Mouse (Mus musculus): Measurements from ENCODE around the gene Sppl3. TPM values are rescaled to one million over a fixed set of nuclear protein-coding genes. Genes with fewer than 3 reads are reported as not detected.
A peak's percentile ranks its signal among the peaks of the same experiment; 100 is the strongest.

The Sppl3 gene
- polyA plus RNA-seq, 1 experiment = 57.0 TPM

GRCm38 (mm10) chr5:115009961-115010360 lies 976 bp upstream of the Sppl3 start:
- DNase-seq = no peak

GRCm38 (mm10) chr5:115011217-115011518 lies 231 bp downstream of the Sppl3 start:
- H3K36me3 ChIP-seq (ENCODE audit: control insufficient read depth, insufficient read depth, low read length) = no peaks in the 10 kb centered on the region
- peak overlapping the region; percentile 72 for H3K4me3 ChIP-seq (ENCODE audit: insufficient read depth, low read depth, low read length)
- DNase-seq = no peak
- H3K27me3 ChIP-seq (replicated peaks; ENCODE audit: control insufficient read depth, insufficient read depth, low read length) = no peaks in the 10 kb centered on the region
- no peak for TF ChIP-seq CTCF (conservative IDR thresholded peaks at IDR 0.05; ENCODE audit: insufficient read depth, insufficient read length, low read depth, low read length)
- TF ChIP-seq POLR2A (IDR thresholded peaks at IDR 0.05; ENCODE audit: low read depth, low read length) = no peak
- H3K4me1 ChIP-seq (ENCODE audit: control insufficient read depth, insufficient read depth, low read length) = peaks cover 18% of the 10 kb centered on the region
- H3K27ac ChIP-seq (ENCODE audit: insufficient read depth, low read depth, low read length) = peak overlapping the region; percentile 2; the same call in 1 of the 2 replicates
- 6% methylated on average over 39 of the region's 57 CpGs for WGBS

More at GRCm38 (mm10) chr5:115009961-115010360, 976 bp upstream of the Sppl3 start:
- H3K27me3 ChIP-seq (replicated peaks; ENCODE audit: control insufficient read depth, insufficient read depth, low read length) = no peaks in the 10 kb centered on the region
- 57% methylated on average over 3 of the region's 3 CpGs for WGBS
- no peak overlapping the region for H3K27ac ChIP-seq (ENCODE audit: insufficient read depth, low read depth, low read length)
- no peak overlapping the region for H3K4me3 ChIP-seq (ENCODE audit: insufficient read depth, low read depth, low read length)
- H3K36me3 ChIP-seq (ENCODE audit: control insufficient read depth, insufficient read depth, low read length) = no peaks in the 10 kb centered on the region
- TF ChIP-seq CTCF (conservative IDR thresholded peaks at IDR 0.05; ENCODE audit: insufficient read depth, insufficient read length, low read depth, low read length) (no peak), POLR2A (IDR thresholded peaks at IDR 0.05; ENCODE audit: low read depth, low read length) (no peak)
- H3K4me1 ChIP-seq (ENCODE audit: control insufficient read depth, insufficient read depth, low read length) = peaks cover 18% of the 10 kb centered on the region

DNA sequence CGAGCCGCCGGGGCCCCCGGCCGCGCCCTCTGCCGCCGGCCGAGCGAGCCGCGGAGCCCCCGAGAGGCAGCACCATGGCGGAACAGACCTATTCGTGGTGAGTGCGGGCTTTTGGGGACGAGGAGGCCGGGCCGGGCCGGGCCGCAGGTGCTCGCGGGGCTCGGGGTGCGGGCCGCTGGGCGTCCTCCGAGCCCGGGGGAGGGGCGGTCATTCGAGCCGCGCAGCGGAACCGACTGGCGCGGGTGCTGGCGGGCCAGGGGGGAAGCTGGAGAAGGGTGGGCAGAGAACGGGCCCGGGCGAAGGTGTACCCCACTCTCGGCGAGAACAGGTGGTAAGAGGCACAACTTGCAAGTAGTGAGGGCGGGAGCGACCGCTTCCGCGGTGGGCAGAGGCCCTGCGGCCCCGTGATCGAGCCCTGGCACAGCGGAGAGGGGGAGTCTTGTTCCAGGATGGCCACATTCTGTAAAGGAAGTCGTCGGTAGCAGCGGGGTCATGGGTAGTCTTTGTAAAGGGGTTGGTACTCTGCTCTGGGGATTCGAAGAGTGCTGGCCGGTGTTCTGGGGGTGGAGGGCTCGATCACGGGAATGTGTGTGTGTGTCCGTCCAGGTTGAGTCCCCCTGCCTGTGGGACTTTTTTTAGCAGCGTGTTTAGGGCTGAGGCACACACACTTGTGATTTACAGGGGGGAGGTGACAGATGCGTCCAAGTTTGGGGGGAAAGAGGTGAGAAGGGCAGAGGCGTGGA lies 753 bp downstream of the Sppl3 start:
- peak; percentile 51 for DNase-seq
- no peaks in the 10 kb centered on the region for H3K27me3 ChIP-seq (replicated peaks; ENCODE audit: control insufficient read depth, insufficient read depth, low read length)
- no peak for TF ChIP-seq POLR2A (IDR thresholded peaks at IDR 0.05; ENCODE audit: low read depth, low read length)
- 0 out of 2 replicates have a peak, but pooled peaks have one; percentile 12 for TF ChIP-seq CTCF (conservative IDR thresholded peaks at IDR 0.05; ENCODE audit: insufficient read depth, insufficient read length, low read depth, low read length)
- H3K4me3 ChIP-seq (ENCODE audit: insufficient read depth, low read depth, low read length) = peak overlapping the region; percentile 72
- H3K4me1 ChIP-seq (ENCODE audit: control insufficient read depth, insufficient read depth, low read length) = peaks cover 19% of the 10 kb centered on the region
- H3K36me3 ChIP-seq (ENCODE audit: control insufficient read depth, insufficient read depth, low read length) = no peaks in the 10 kb centered on the region
- peak overlapping the region; percentile 2; the same call in 1 of the 2 replicates for H3K27ac ChIP-seq (ENCODE audit: insufficient read depth, low read depth, low read length)
- under 1% methylated on average over 63 of the region's 63 CpGs for WGBS

DNA sequence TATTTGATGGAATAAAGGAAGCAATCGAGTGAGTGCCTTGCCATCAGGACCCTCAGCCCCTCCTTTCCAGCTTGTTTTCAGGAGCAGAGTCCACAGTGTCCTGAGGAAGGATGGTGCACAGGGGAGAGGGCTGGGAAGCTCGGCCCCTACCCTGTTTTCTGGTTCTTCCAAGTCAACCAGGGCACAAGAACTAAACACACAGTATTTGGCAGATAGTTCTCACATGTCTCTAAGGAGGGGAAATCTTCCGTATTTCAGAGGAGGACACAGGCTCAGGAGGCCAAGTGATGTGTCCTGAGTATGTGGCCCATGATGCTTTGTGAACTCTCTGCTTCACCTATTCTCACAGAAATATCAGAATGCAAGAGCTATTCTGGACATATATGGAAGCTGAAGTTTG lies 2.5 kb downstream of the Sppl3 start:
- Histone ChIP-seq H3K36me3 (ENCODE audit: control insufficient read depth, insufficient read depth, low read length) (no peaks in the 10 kb centered on the region), H3K4me3 (ENCODE audit: insufficient read depth, low read depth, low read length) (no peak overlapping the region), H3K4me1 (ENCODE audit: control insufficient read depth, insufficient read depth, low read length) (peaks cover 32% of the 10 kb centered on the region), H3K27ac (ENCODE audit: insufficient read depth, low read depth, low read length) (no peak overlapping the region), H3K27me3 (replicated peaks; ENCODE audit: control insufficient read depth, insufficient read depth, low read length) (no peaks in the 10 kb centered on the region)
- no peak for DNase-seq
- TF ChIP-seq CTCF (conservative IDR thresholded peaks at IDR 0.05; ENCODE audit: insufficient read depth, insufficient read length, low read depth, low read length) = no peak
- no peak for TF ChIP-seq POLR2A (IDR thresholded peaks at IDR 0.05; ENCODE audit: low read depth, low read length)
- WGBS = 50% methylated on average over 3 of the region's 3 CpGs

GRCm38 (mm10) chr5:115014570-115014969 lies 3.6 kb downstream of the Sppl3 start:
- Histone ChIP-seq H3K4me3 (ENCODE audit: insufficient read depth, low read depth, low read length) (no peak overlapping the region), H3K4me1 (ENCODE audit: control insufficient read depth, insufficient read depth, low read length) (peaks cover 36% of the 10 kb centered on the region), H3K27me3 (replicated peaks; ENCODE audit: control insufficient read depth, insufficient read depth, low read length) (no peaks in the 10 kb centered on the region), H3K27ac (ENCODE audit: insufficient read depth, low read depth, low read length) (no peak overlapping the region), H3K36me3 (ENCODE audit: control insufficient read depth, insufficient read depth, low read length) (no peaks in the 10 kb centered on the region)
- TF ChIP-seq CTCF (conservative IDR thresholded peaks at IDR 0.05; ENCODE audit: insufficient read depth, insufficient read length, low read depth, low read length) (no peak), POLR2A (IDR thresholded peaks at IDR 0.05; ENCODE audit: low read depth, low read length) (no peak)
- peak; percentile 46 for DNase-seq
- 17% methylated on average over 1 of the region's 1 CpGs for WGBS

- no peak for DNase-seq
- WGBS = 25% methylated on average over 4 of the region's 4 CpGs
- Histone ChIP-seq H3K4me1 (ENCODE audit: control insufficient read depth, insufficient read depth, low read length) (peaks cover 39% of the 10 kb centered on the region), H3K27ac (ENCODE audit: insufficient read depth, low read depth, low read length) (no peak overlapping the region), H3K4me3 (ENCODE audit: insufficient read depth, low read depth, low read length) (no peak overlapping the region), H3K36me3 (ENCODE audit: control insufficient read depth, insufficient read depth, low read length) (no peaks in the 10 kb centered on the region), H3K27me3 (replicated peaks; ENCODE audit: control insufficient read depth, insufficient read depth, low read length) (no peaks in the 10 kb centered on the region)
- TF ChIP-seq POLR2A (IDR thresholded peaks at IDR 0.05; ENCODE audit: low read depth, low read length) = no peak
- no peak for TF ChIP-seq CTCF (conservative IDR thresholded peaks at IDR 0.05; ENCODE audit: insufficient read depth, insufficient read length, low read depth, low read length)
Measured at GRCm38 (mm10) chr5:115015121-115015520, 4.2 kb downstream of the Sppl3 start.

GRCm38 (mm10) chr5:115018270-115018669 lies 7.3 kb downstream of the Sppl3 start:
- no peaks in the 10 kb centered on the region for H3K36me3 ChIP-seq (ENCODE audit: control insufficient read depth, insufficient read depth, low read length)
- WGBS = 22% methylated on average over 2 of the region's 2 CpGs
- no peak overlapping the region for H3K27ac ChIP-seq (ENCODE audit: insufficient read depth, low read depth, low read length)
- H3K27me3 ChIP-seq (replicated peaks; ENCODE audit: control insufficient read depth, insufficient read depth, low read length) = no peaks in the 10 kb centered on the region
- no peak for DNase-seq
- H3K4me1 ChIP-seq (ENCODE audit: control insufficient read depth, insufficient read depth, low read length) = peaks cover 30% of the 10 kb centered on the region
- H3K4me3 ChIP-seq (ENCODE audit: insufficient read depth, low read depth, low read length) = no peak overlapping the region
- no peak for TF ChIP-seq CTCF (conservative IDR thresholded peaks at IDR 0.05; ENCODE audit: insufficient read depth, insufficient read length, low read depth, low read length)
- TF ChIP-seq POLR2A (IDR thresholded peaks at IDR 0.05; ENCODE audit: low read depth, low read length) = no peak
